In genomic region chr9:13560651-13561050, GRCm38 (mm10) we compare ENCODE assay signal across 21 mouse cellular contexts.
DNase-seq lines count a peak whose midpoint lies in the region; ATAC-seq and TF ChIP-seq lines count a peak whose summit lies in the region.
"Had no signal": no experiment of that assay in that cellular context is flagged by ENCODE, and none has a peak within 500 bp of the region (broad histone marks: within the 10 kb centered on the region; RNA-seq: fewer than 3 reads in every experiment).

No protein-coding gene starts in this region.

- WGBS in cerebellum, adult 2 months, result 76% methylated on average over 9 of the region's 9 CpGs
- WGBS in lung, embryonic 15.5 days, result 74% methylated on average over 9 of the region's 9 CpGs
- WGBS in limb, embryonic 14.5 days, result 54% methylated on average over 9 of the region's 9 CpGs
- WGBS in thymus, adult 2 months, result 95% methylated on average over 9 of the region's 9 CpGs

- no peaks in the 10 kb centered on the region for H3K27me3 ChIP-seq in cerebellum, adult 2 months (ENCODE audit: control insufficient read depth, insufficient read depth, low read length)
- H3K27me3 ChIP-seq in lung, embryonic 15.5 days, result no peaks in the 10 kb centered on the region
- H3K27me3 ChIP-seq in limb, embryonic 14.5 days (ENCODE audit: control insufficient read depth, insufficient read depth, low read length), result no peaks in the 10 kb centered on the region
- H3K27me3 ChIP-seq in thymus, adult 2 months (ENCODE audit: control insufficient read depth, insufficient read depth, low read length), result no peaks in the 10 kb centered on the region
- H3K27me3 ChIP-seq: embryonic facial prominence, embryonic 12.5 days; heart, embryonic 13.5 days; hindbrain, embryonic 12.5 days; liver, embryonic 12.5 days; midbrain, embryonic 13.5 days had no signal

- no peak overlapping the region for H3K4me3 ChIP-seq in cerebellum, adult 2 months (replicated peaks; ENCODE audit: insufficient read depth, low read depth, low read length)
- H3K4me3 ChIP-seq in lung, embryonic 15.5 days, result no peak overlapping the region
- no peak overlapping the region for H3K4me3 ChIP-seq in limb, embryonic 14.5 days (replicated peaks; ENCODE audit: low read length)
- no peak overlapping the region for H3K4me3 ChIP-seq in thymus, adult 2 months (ENCODE audit: control insufficient read depth, insufficient read depth, low read length)
- H3K4me3 ChIP-seq in left cerebral cortex, adult 2 months, result no peak overlapping the region
- H3K4me3 ChIP-seq: embryonic facial prominence, embryonic 12.5 days; heart, embryonic 13.5 days; hindbrain, embryonic 12.5 days; liver, embryonic 12.5 days; midbrain, embryonic 13.5 days had no signal

- peaks cover 39% of the 10 kb centered on the region for H3K4me1 ChIP-seq in cerebellum, adult 2 months (ENCODE audit: control insufficient read depth, insufficient read depth, low read length)
- H3K4me1 ChIP-seq in lung, embryonic 15.5 days, result peaks cover 39% of the 10 kb centered on the region
- peaks cover 34% of the 10 kb centered on the region for H3K4me1 ChIP-seq in limb, embryonic 14.5 days (ENCODE audit: control insufficient read depth, insufficient read depth, low read length)
- peaks cover 15% of the 10 kb centered on the region; the same call in 1 of the 2 replicates for H3K4me1 ChIP-seq in thymus, adult 2 months (replicated peaks; ENCODE audit: control insufficient read depth, insufficient read depth, low read length)

- intact Hi-C loops in left cerebral cortex, adult 2 months (cut with DNase I), result no loop called here

- ATAC-seq in lung, embryonic 15.5 days (ENCODE audit: borderline replicate concordance, extremely low read depth, low FRiP score, low TSS enrichment), result no peak
- ATAC-seq in limb, embryonic 14.5 days (ENCODE audit: low FRiP score, low read depth), result no peak
- ATAC-seq: forebrain, embryonic 14.5 days; liver, embryonic 12.5 days; midbrain, embryonic 13.5 days had no signal

- no peaks in the 10 kb centered on the region for H3K36me3 ChIP-seq in lung, embryonic 15.5 days
- H3K36me3 ChIP-seq in limb, embryonic 14.5 days (ENCODE audit: control insufficient read depth, insufficient read depth, low read length), result no peaks in the 10 kb centered on the region
- H3K36me3 ChIP-seq in thymus, adult 2 months (ENCODE audit: control insufficient read depth, insufficient read depth, low read length), result no peaks in the 10 kb centered on the region
- H3K36me3 ChIP-seq: embryonic facial prominence, embryonic 12.5 days; heart, embryonic 13.5 days; hindbrain, embryonic 12.5 days; liver, embryonic 12.5 days; midbrain, embryonic 13.5 days had no signal

- H3K9me3 ChIP-seq in lung, embryonic 15.5 days, result no peaks in the 10 kb centered on the region
- no peaks in the 10 kb centered on the region for H3K9me3 ChIP-seq in limb, embryonic 14.5 days (ENCODE audit: control insufficient read depth, low read length)
- H3K9me3 ChIP-seq: embryonic facial prominence, embryonic 12.5 days; heart, embryonic 13.5 days; hindbrain, embryonic 12.5 days; liver, embryonic 12.5 days; midbrain, embryonic 13.5 days had no signal

- H3K27ac ChIP-seq in cerebellum, adult 2 months (ENCODE audit: insufficient read depth, low read length), result 0 out of 2 replicates have a peak overlapping the region, but pooled peaks have one; percentile 20
- H3K27ac ChIP-seq in lung, embryonic 15.5 days, result 0 out of 2 replicates have a peak overlapping the region, but pooled peaks have one; percentile 37
- H3K27ac ChIP-seq in limb, embryonic 14.5 days (replicated peaks; ENCODE audit: low read depth, low read length), result 0 out of 2 replicates have a peak overlapping the region, but pooled peaks have one; percentile 21
- H3K27ac ChIP-seq in thymus, adult 2 months (ENCODE audit: control insufficient read depth, insufficient read depth, low read length), result no peak overlapping the region
- H3K27ac ChIP-seq in left cerebral cortex, adult 2 months, result no peak overlapping the region
- H3K27ac ChIP-seq: embryonic facial prominence, embryonic 12.5 days; heart, embryonic 13.5 days; hindbrain, embryonic 12.5 days; liver, embryonic 12.5 days; midbrain, embryonic 13.5 days had no signal

- no peak overlapping the region for H3K4me2 ChIP-seq in lung, embryonic 15.5 days
- no peak overlapping the region for H3K4me2 ChIP-seq in limb, embryonic 14.5 days (replicated peaks; ENCODE audit: low read depth, low read length, severe bottlenecking)
- H3K4me2 ChIP-seq: embryonic facial prominence, embryonic 12.5 days; heart, embryonic 13.5 days; hindbrain, embryonic 12.5 days; liver, embryonic 12.5 days; midbrain, embryonic 13.5 days had no signal

- no peak for TF ChIP-seq POLR2A in cerebellum, adult 2 months (IDR thresholded peaks at IDR 0.05; ENCODE audit: borderline replicate concordance, insufficient read depth, low read length)
- no peak for TF ChIP-seq POLR2A in limb, embryonic 14.5 days (IDR thresholded peaks at IDR 0.05; ENCODE audit: borderline replicate concordance, extremely low read depth, insufficient read depth, insufficient read length)
- no peak for TF ChIP-seq POLR2A in thymus, adult 2 months (IDR thresholded peaks at IDR 0.05; ENCODE audit: control insufficient read depth, extremely low read depth, insufficient read depth, low read length, poor library complexity)

- no peak overlapping the region for H3K9ac ChIP-seq in lung, embryonic 15.5 days
- no peak overlapping the region for H3K9ac ChIP-seq in limb, embryonic 14.5 days (ENCODE audit: low read depth, low read length, severe bottlenecking)
- H3K9ac ChIP-seq: embryonic facial prominence, embryonic 12.5 days; heart, embryonic 13.5 days; hindbrain, embryonic 12.5 days; liver, embryonic 12.5 days; midbrain, embryonic 13.5 days had no signal

- DNase-seq in cerebellum, adult 2 months, result no peak
- no peak for DNase-seq in cerebellum, postnatal 10 days
- DNase-seq in lung, postnatal 14 days, result no peak
- peak; percentile 51 for DNase-seq in limb, embryonic 14.5 days (ENCODE audit: low spot score)
- DNase-seq in kidney, postnatal 4 days, result no peak
- no peak for DNase-seq in thymus, adult 2 months
- no peak for DNase-seq in left cerebral cortex, adult 2 months (ENCODE audit: extremely low spot score in 1 of 2, low spot score in 2 of 2)
- DNase-seq: adrenal gland, postnatal 36 days; gastrocnemius, postnatal 14 days; heart, adult 18-20 months; kidney, adult 11 months; layer of hippocampus, postnatal 36 days; lung, adult 18-20 months; thymus, postnatal 36 days had no signal

- no peak for TF ChIP-seq CTCF in cerebellum, adult 2 months (IDR thresholded peaks at IDR 0.05; ENCODE audit: borderline replicate concordance, insufficient read depth, low read depth, low read length)
- no peak for TF ChIP-seq CTCF in thymus, adult 2 months (IDR thresholded peaks at IDR 0.05; ENCODE audit: borderline replicate concordance, control insufficient read depth, extremely low read depth, insufficient read depth, low read length, poor library complexity)
- no peak for TF ChIP-seq CTCF in left cerebral cortex, adult 2 months (IDR thresholded peaks at IDR 0.05)

Comparison
In these comparisons a context has a peak if more than half of its experiments do, and no peak if none do; other contexts are left out.
1. H3K27ac ChIP-seq: peak in cerebellum, adult 2 months (single experiment), lung, embryonic 15.5 days (single experiment) and limb, embryonic 14.5 days (single experiment); none in thymus, adult 2 months (single experiment) and left cerebral cortex, adult 2 months (single experiment).